Mouse (Mus musculus) embryo, embryonic 10 days (tissue): Measurements from ENCODE around the gene Armc9.

Experiments used
- DNase-seq: peaks from one replicate; pipeline ENCODE4 v3.0.0-alpha.2; 2015; ENCODE audit warnings: low spot score

Gene Armc9

GRCm38 (mm10) chr1:86281781-86282536, 127.4 kb downstream of the Armc9 start:
- DNase-seq: no peak

DNA sequence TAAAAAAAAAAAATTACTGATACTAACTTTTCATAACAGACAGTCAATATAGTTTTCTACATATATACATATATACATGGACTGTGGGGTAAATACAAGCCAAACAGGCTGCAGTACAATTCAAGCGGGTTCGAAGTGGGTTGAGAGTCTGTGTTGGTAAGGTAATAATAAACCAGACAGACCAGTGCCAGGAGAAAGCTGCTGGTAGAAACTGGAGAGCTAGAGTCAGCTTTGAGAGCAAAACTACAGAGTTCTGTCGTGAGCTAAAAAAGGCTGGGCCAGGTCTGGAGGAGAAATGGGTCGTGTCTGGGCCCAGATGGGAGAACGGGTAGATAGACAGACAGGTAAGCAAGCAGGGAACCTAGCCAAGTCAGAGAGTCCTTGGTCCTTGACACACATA, 129.5 kb downstream of the Armc9 start:
- DNase-seq: no peak

DNA sequence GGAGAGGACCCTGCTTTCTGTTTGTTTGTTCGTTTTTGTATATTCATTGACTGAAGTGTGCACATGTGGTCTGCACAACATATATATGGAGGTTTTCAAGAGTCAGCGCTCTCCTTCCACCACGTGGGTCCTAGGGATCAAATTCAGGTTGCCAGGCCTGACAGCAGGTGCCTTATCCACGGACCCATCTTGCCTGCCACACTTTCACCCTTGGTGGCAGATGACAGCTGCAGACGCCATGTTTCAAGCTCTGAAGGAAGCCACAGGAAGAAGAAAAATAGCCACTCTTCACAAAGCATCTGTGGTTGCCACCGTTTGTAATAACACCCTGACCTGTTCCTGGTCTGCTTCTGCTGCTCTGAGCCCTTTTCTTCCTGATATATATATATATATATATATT, 130.7 kb downstream of the Armc9 start:
- DNase-seq: no peak

DNA sequence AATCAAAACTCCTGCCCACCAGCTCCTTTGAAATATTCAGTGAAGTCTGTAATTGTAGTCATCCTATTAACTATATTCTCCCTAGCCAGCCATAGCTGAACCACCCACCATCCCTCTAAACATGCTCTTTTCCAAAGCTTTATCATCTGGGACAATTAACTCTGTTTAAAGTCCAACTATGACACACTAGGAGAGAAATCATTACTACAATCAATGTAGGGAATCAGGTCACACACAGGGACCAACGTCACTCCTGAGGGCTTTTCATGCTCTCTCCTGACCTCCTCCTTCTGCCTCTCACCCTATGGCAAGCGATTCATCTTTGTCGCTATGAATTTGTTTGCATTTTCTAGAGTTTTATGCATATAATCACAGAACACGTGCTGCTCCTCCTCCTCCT, 132.9 kb downstream of the Armc9 start:
- DNase-seq: no peak

DNA sequence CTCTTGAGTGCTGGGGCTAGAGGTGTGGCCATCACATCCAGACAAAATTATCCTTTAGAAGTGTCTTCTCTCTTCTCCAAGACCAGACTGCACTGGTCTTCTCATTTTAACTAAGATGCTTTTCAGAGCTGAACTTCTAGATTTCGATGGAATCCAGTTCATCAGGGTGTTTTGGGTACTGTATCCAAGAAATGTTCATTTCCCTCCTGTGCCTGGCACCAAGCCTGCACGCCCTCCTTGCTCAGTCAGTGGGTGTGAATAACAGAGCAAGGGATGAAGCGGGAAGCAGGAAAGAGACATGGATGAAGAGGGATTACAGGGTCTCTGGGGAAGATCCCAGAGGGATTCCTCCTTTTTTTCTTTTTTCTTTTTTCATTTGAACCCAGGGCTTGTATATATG, 135.9 kb downstream of the Armc9 start:
- DNase-seq: no peak

- DNase-seq: no peak
These were observed 138.5 kb downstream of the Armc9 start for GRCm38 (mm10) chr1:86293091-86293490.

DNA sequence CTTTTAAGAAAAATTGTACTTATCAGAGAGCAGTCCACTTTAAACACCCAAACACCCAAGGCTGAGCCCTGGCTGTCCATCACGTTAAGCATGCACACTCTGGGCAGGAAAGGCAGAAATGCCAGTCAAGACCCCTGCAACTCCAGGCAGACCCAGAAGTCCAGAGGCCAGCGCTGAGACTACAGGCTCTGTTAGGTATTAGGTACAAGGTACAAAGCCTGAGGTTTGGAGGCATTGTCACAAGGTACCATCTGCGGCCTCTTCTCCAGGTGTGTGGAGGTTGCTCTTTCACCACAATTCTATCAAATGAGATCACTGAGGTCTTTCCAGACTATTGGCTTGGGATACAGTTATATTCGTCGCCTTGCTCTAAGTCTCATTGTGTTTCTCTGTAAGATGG, 139.3 kb downstream of the Armc9 start:
- no peak for DNase-seq

DNA sequence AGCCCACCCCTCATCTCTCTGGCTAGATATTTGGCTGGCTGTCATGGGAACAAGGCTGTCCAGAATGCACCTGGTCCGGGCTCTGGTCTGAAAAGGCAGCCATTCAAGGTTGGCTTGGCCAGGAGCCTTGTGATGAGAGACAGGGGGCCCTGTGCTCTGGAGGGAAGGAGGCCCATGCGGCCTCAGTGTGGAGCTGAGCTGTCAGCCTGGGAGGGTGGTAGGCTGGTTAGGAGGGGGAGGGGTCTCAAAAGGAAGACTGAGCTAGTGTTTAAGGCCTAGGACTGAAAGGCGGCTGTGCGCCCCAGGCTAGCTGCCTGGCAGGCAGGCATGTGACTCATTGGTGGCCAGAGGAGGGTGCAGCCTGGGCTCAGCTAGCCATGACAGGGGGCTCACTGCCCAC, 139.9 kb downstream of the Armc9 start:
- DNase-seq: no peak

GRCm38 (mm10) chr1:86300093-86300492, 145.5 kb downstream of the Armc9 start:
- DNase-seq: peak; percentile 68

GRCm38 (mm10) chr1:86300731-86301130, 146.2 kb downstream of the Armc9 start:
- DNase-seq: no peak

DNA sequence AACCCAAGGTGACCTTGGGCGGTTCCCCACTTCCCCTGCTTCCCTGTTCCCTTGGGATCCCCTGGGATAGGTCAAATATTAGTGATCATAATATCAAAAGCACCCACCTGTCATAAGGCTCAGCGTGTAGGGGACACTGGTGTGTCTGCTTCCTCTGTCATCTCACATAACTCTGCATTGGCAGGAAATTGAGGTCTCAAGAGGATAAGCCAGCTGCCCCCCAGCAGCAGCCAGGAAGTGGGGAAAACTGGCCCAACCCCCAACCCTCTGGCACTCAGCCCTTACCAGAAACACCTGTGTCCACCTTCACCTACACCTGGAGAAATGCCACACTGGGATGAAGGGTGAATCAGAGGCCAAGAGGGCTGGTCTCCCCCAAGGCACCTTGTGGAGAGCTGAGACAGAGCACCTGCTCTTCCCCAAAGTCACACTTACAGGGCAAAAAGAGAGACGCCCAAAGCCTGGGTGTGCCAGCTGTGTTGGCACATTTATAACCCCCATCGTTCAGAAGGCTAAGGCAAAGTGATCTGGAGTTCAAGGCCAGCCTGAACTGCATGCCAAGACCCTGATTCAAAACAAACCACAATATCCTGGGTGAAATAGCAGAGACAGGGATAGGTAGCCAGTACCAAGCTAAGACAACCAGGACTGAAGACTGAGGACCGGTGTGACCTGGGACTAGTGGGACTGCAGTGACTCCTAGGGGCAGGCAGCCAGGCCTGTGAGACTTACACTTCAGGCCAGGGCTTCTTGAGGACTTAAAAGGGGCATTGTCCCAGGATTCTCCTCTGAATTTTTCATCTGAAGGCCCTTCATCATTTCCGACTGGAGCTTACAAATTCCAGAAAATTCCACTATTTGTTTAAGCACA, 146.9 kb downstream of the Armc9 start:
- no peak for DNase-seq

- no peak for DNase-seq
These were observed 148.0 kb downstream of the Armc9 start, which contains the start of gene B3gnt7 for GRCm38 (mm10) chr1:86302532-86302931. Gene B3gnt7, plus strand, starts transcription at chr1:86302832.

DNA sequence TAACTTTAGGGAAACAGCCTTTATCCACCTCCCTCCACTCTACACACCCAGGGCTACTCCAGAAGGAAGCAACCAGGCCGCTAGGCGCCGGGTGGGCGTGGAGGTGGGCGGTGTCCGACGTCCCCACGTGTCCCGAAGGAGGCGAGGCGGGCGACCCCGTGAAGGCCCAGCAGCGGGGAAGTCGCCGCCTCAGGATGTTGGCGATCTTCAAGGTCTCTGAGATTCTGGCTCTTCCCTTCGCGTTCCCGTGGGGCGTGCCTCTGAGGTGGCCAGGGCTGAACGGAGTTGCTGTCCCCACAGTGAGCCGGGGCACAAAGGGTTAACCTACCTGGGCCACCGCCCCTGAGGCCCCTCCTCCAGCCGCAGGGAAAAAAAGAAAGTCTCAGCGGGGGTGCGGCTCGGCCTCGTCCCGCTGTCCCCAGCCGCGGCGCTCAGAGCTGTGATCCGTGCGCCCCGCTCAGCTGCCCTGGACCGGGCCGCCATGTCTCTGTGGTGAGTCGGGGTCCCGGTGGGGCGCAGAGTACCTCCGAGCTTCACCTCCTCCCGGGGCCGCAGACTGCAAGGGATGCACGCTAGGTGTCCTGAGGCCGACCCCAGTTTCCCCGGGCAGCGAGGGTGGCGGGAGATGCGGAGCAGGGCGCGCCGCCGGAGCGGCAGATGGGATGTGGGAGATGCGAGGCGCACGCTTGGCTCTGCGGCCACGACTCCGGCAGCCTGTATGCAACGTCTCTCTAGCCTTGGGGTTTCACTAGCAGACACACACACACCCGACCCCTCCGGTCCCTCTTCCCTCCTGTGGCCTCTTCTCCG, 148.7 kb downstream of the Armc9 start:
- DNase-seq: peak; percentile 88

- no peak for DNase-seq
These were observed 149.3 kb downstream of the Armc9 start for GRCm38 (mm10) chr1:86303873-86304250.

GRCm38 (mm10) chr1:86306686-86307085, 152.1 kb downstream of the Armc9 start:
- DNase-seq: no peak

- no peak for DNase-seq
These were observed 152.7 kb downstream of the Armc9 start for GRCm38 (mm10) chr1:86307177-86307762.

DNA sequence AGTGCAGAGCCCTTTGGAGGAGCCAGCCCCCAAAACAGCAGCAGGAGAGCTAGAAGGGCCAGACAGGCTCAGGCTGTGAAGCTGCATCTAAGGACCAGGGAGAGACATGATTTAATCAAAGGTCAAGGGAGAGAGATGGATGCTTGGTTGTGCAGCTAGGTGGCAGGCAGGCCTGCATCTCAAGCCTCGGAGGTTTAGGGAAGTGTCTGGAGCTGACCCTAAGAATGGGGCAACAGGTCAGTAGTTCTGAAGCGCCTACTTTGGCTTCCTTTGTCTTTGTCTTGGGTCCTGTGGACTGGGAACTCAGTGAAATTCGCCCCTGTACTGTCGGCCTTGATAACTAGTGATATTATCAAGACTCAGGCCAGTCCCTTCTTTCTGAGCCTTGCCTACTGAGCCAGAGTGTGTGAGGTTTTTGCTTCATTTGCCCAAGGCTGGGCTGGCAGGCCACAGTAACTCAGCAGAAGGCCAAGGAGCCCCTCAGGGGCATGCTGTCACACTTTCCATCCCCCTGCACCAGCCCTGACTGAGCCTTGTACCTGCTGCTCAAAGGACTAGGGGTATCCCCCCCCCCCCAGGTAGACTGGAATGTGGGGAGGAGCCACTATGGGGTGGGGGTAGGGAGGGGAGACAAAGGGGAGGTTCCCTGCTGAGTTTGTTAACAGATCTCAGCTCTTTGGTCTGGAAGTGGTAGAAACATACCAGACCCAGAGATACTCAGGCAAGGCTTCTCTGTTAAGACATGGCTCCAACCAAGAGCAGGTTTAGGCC, 153.5 kb downstream of the Armc9 start:
- DNase-seq: no peak

DNA sequence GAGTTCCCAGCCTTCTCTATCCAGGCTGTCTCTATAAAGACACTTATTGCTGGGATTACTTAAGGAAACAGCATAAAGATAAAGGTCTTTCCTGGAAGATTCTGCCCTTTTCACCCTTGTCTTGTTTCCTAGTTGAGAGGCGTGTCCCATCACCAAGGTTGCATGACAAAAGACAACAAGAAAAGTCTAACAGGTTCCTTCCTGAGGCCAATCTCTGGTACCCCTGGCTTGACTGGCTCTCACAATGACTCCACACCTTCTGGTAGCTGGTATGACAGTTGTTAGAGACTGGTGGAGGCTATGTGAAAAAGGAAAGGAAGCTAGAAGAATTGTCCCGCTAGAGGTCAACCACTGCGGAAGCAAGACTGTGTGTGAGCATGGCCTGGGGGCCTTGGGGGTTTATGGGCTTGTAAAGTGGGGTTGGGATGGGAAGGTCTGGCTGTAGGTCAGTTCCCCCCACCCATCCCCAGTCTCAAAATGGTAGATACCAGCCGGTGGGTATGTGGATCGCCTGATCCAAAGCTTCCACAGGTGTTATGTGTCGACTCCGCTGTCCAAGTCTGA, 154.8 kb downstream of the Armc9 start:
- no peak for DNase-seq

DNA sequence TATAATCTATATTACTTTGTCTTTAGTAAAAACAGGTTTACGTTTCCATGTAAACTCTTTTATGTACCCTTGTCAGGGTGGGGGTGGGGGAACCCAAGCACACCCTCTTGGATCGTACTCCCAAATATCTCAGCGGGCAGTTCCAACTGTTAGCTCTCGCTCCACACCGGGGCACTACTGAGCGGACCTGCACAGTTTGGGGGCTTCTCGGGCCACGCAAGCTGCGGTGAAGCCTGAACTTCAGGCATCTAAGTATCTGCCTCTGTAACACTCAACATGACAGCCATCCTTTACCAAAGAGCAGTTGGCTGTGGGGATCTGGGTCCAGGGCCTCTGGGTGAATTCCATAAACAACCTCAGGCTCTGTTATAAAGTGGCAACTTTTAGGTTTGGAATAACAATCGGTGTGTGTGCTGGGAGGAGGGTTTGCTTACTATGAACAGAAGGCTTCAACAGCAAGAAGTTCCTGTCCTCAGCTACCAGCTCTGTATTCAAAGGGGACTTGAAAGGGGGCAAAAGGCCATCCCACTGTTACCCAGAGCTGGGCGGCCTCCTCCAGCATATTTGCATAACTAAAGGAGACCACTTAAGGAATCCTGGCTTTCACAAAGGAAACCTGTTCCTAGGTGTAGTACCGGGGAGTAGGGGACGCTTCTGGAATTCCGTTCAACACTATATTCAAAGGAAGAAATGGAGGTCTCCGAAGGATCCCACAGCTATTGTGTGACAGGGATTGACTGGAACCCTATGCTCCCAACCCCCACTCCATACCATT, 156.1 kb downstream of the Armc9 start:
- peak; percentile 47 for DNase-seq

- peak; percentile 38 for DNase-seq
These were observed 157.0 kb downstream of the Armc9 start for GRCm38 (mm10) chr1:86311467-86312005.
